Mouse (Mus musculus): ENCODE data around the gene Adgrf1.

GRCm38 (mm10) chr17:43276220-43276619, 6.1 kb downstream of the Adgrf1 start:
- TF ChIP-seq CTCF (IDR thresholded peaks at IDR 0.05; ENCODE audit: low read depth, low read length) (no peak), TAL1 (conservative IDR thresholded peaks at IDR 0.05; ENCODE audit: low read depth, low read length) (no peak), GATA2 (IDR thresholded peaks at IDR 0.05; ENCODE audit: borderline replicate concordance, low read depth, low read length) (no peak), GATA1 (IDR thresholded peaks at IDR 0.05; ENCODE audit: borderline replicate concordance, low read length) (no peak)
